Mouse (Mus musculus): ENCODE measurements around the gene Dusp2.

DNA sequence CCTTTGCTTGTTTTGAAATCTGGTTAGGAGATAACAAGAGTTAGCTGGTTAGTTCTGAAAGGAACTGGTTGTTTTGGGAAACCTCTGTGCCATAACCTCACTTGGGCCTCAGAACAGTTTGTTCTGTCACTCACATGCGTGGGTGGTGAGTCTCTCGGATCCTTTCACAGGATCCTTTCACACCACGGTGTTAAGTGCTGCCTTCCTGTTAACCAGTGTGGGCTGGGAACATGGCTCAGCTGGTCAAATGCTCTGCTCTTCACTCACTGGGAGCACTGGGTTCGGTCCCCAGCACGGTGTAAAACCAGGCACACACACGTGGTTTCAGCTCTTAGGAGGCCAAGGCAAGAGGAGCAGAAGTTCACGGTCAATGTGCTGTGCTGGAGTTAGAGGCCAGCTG is 11.5 kb upstream of the Dusp2 start:
- TF ChIP-seq CTCF (IDR thresholded peaks at IDR 0.05; ENCODE audit: control insufficient read depth, insufficient read depth, insufficient read length) (no peak), MYOG (IDR thresholded peaks at IDR 0.05; ENCODE audit: control insufficient read depth, extremely low read depth, insufficient read length) (no peak)

All from C2C12 (cell line).